Mouse (Mus musculus) bone marrow macrophage, adult 2 months (primary cell): ENCODE data around the gene Dido1.

ENCODE experiments used
- CTCF ChIP-seq: IDR thresholded peaks from 2 replicates; pipeline ENCODE4 v1.5.1; 2012; ENCODE audit warnings: low read depth, mild to moderate bottlenecking, low read length, moderate library complexity
- POLR2A ChIP-seq: IDR thresholded peaks from 2 replicates; pipeline ENCODE4 v1.6.1; 2012; ENCODE audit warnings: mild to moderate bottlenecking, low read depth, low read length, borderline replicate concordance

DNA sequence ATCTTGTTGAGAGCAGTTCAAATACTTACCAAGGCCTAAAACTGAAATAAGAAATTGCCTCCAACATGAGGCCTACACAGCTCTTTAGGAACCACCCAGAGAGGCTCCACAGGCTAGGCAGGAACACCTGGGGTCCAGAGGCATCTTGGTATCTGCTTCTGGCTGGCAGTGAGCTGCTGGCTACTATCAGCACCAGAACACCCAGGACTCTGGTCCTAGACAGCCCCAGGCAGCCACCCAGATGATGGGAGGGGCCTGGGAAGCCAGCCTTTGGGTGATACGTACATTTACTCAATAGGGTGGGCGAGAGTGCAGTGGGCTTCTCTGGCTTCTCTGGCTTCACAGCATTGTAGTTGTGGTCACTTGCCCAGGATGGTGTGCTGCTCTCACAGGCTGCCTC is 26.3 kb downstream of the Dido1 start:
- TF ChIP-seq CTCF (no peak), POLR2A (no peak)
